Mouse (Mus musculus): ENCODE data around the gene Fam83e. TPM values are rescaled to one million over a fixed set of nuclear protein-coding genes. Genes with fewer than 3 reads are reported as not detected.

The Fam83e gene
- polyA plus RNA-seq (2017; shearing (Covaris generic)), result not detected

GRCm38 (mm10) chr7:45720413-45721233 lies at the start of gene Fam83e:
Fam83e (plus strand) TSS chr7:45721212.

GRCm38 (mm10) chr7:45683396-45684050 lies 37.5 kb upstream of the Fam83e start, which contains the start of gene Ntn5:
Ntn5 (plus strand) TSS chr7:45684022.

GRCm38 (mm10) chr7:45693921-45694591 lies 27.0 kb upstream of the Fam83e start, which contains the start of gene Sec1:
Sec1 (minus strand) TSS chr7:45694402.

GRCm38 (mm10) chr7:45699523-45700141 lies 21.4 kb upstream of the Fam83e start, which contains the start of gene Car11:
Car11 (plus strand) TSS chr7:45699843.

GRCm38 (mm10) chr7:45704730-45705442 lies 16.1 kb upstream of the Fam83e start, which contains the start of gene Dbp:
Dbp (plus strand) TSS chr7:45705088.

GRCm38 (mm10) chr7:45715090-45715708 lies 5.8 kb upstream of the Fam83e start, which contains the start of gene Rpl18:
Rpl18 (plus strand) TSS chr7:45715457.

GRCm38 (mm10) chr7:45717918-45718297 lies 3.1 kb upstream of the Fam83e start, which contains the start of gene Sphk2:
Sphk2 (minus strand) TSS chr7:45718002.

GRCm38 (mm10) chr7:45725713-45726112 lies 4.7 kb downstream of the Fam83e start, which contains the start of gene Spaca4:
Spaca4 (minus strand) TSS chr7:45725813.

Other genes starting within 250 kb of the Fam83e start
- gene Tulp2, start 239.3 kb upstream of the Fam83e start, polyA plus RNA-seq (2017; shearing (Covaris generic)), result 1.0 TPM
- not detected for gene Gm45808, start 234.4 kb upstream of the Fam83e start, polyA plus RNA-seq (2017; shearing (Covaris generic))
- 0.95 TPM for gene Dhdh, start 232.4 kb upstream of the Fam83e start, polyA plus RNA-seq (2017; shearing (Covaris generic))
- 310 TPM for gene Nucb1, start 210.8 kb upstream of the Fam83e start, polyA plus RNA-seq (2017; shearing (Covaris generic))
- gene Ppp1r15a, start 194.9 kb upstream of the Fam83e start, polyA plus RNA-seq (2017; shearing (Covaris generic)), result 57.1 TPM
- 0.71 TPM for gene Plekha4, start 194.9 kb upstream of the Fam83e start, polyA plus RNA-seq (2017; shearing (Covaris generic))
- gene Hsd17b14, start 166.3 kb upstream of the Fam83e start, polyA plus RNA-seq (2017; shearing (Covaris generic)), result 1.6 TPM
- gene Bcat2, start 151.1 kb upstream of the Fam83e start, polyA plus RNA-seq (2017; shearing (Covaris generic)), result 68.4 TPM
- gene Fgf21, start 105.7 kb upstream of the Fam83e start, polyA plus RNA-seq (2017; shearing (Covaris generic)), result not detected
- not detected for gene Fut1, start 103.9 kb upstream of the Fam83e start, polyA plus RNA-seq (2017; shearing (Covaris generic))
- gene Izumo1, start 99.4 kb upstream of the Fam83e start, polyA plus RNA-seq (2017; shearing (Covaris generic)), result not detected
- gene Rasip1, start 93.7 kb upstream of the Fam83e start, polyA plus RNA-seq (2017; shearing (Covaris generic)), result 0.65 TPM
- gene Mamstr, start 81.2 kb upstream of the Fam83e start, polyA plus RNA-seq (2017; shearing (Covaris generic)), result 0.65 TPM
- gene Fut2, start 54.8 kb upstream of the Fam83e start, polyA plus RNA-seq (2017; shearing (Covaris generic)), result 0.12 TPM
- gene Ntn5, start 37.2 kb upstream of the Fam83e start, polyA plus RNA-seq (2017; shearing (Covaris generic)), result not detected
- 0.20 TPM for gene Sec1, start 26.8 kb upstream of the Fam83e start, polyA plus RNA-seq (2017; shearing (Covaris generic))
- gene Car11, start 21.4 kb upstream of the Fam83e start, polyA plus RNA-seq (2017; shearing (Covaris generic)), result 9.3 TPM
- 14.7 TPM for gene Dbp, start 16.1 kb upstream of the Fam83e start, polyA plus RNA-seq (2017; shearing (Covaris generic))
- gene Rpl18, start 5.8 kb upstream of the Fam83e start, polyA plus RNA-seq (2017; shearing (Covaris generic)), result 1,529 TPM
- 40.4 TPM for gene Sphk2, start 3.2 kb upstream of the Fam83e start, polyA plus RNA-seq (2017; shearing (Covaris generic))
- not detected for gene Spaca4, start 4.6 kb downstream of the Fam83e start, polyA plus RNA-seq (2017; shearing (Covaris generic))
- gene Lmtk3, start 62.5 kb downstream of the Fam83e start, polyA plus RNA-seq (2017; shearing (Covaris generic)), result 0.13 TPM
- 2.7 TPM for gene Sult2b1, start 63.5 kb downstream of the Fam83e start, polyA plus RNA-seq (2017; shearing (Covaris generic))
- 45.3 TPM for gene Cyth2, start 93.4 kb downstream of the Fam83e start, polyA plus RNA-seq (2017; shearing (Covaris generic))
- not detected for gene Kcnj14, start 103.6 kb downstream of the Fam83e start, polyA plus RNA-seq (2017; shearing (Covaris generic))
- gene Grwd1, start 109.7 kb downstream of the Fam83e start, polyA plus RNA-seq (2017; shearing (Covaris generic)), result 44.0 TPM
- gene Kdelr1, start 151.6 kb downstream of the Fam83e start, polyA plus RNA-seq (2017; shearing (Covaris generic)), result 108 TPM
- gene Grin2d, start 157.2 kb downstream of the Fam83e start, polyA plus RNA-seq (2017; shearing (Covaris generic)), result 0.23 TPM
- gene Syngr4, start 175.5 kb downstream of the Fam83e start, polyA plus RNA-seq (2017; shearing (Covaris generic)), result 0.41 TPM
- 8.6 TPM for gene Tmem143, start 175.7 kb downstream of the Fam83e start, polyA plus RNA-seq (2017; shearing (Covaris generic))
- 654 TPM for gene Emp3, start 200.2 kb downstream of the Fam83e start, polyA plus RNA-seq (2017; shearing (Covaris generic))
- gene Ccdc114, start 202.9 kb downstream of the Fam83e start, polyA plus RNA-seq (2017; shearing (Covaris generic)), result 1.4 TPM

Data from inflammation-experienced regulatory T-cells, adult 16 weeks (primary cell).